Mouse (Mus musculus) R1 (cell line): ENCODE measurements around the gene Pigv.

ENCODE experiments used
- DNase-seq: peaks from one replicate; pipeline ENCODE4 v3.0.0-alpha.2; 2018; ENCODE audit warnings: low read depth, low spot score

Pigv gene

GRCm38 (mm10) chr4:133671881-133672844, at the start of gene Pigv:
Gene Pigv, minus strand, starts transcription at chr4:133672647.
- DNase-seq = peak; percentile 90

GRCm38 (mm10) chr4:133719791-133720190, 47.3 kb upstream of the Pigv start:
- no peak for DNase-seq

- no peak for DNase-seq
These were observed 40.3 kb upstream of the Pigv start for GRCm38 (mm10) chr4:133712755-133713154.

GRCm38 (mm10) chr4:133711307-133712076, 39.0 kb upstream of the Pigv start:
- DNase-seq = no peak

GRCm38 (mm10) chr4:133709395-133709794, 36.9 kb upstream of the Pigv start:
- no peak for DNase-seq

- DNase-seq = no peak
These were observed 35.0 kb upstream of the Pigv start for GRCm38 (mm10) chr4:133707464-133707863.

- peak; percentile 72 for DNase-seq
These were observed 34.5 kb upstream of the Pigv start for GRCm38 (mm10) chr4:133706956-133707355.

GRCm38 (mm10) chr4:133705062-133705461, 32.6 kb upstream of the Pigv start:
- no peak for DNase-seq

GRCm38 (mm10) chr4:133700905-133701368, 28.5 kb upstream of the Pigv start:
- no peak for DNase-seq

- DNase-seq = no peak
These were observed 22.9 kb upstream of the Pigv start for GRCm38 (mm10) chr4:133695363-133695762.

- DNase-seq = no peak
These were observed 17.8 kb upstream of the Pigv start for GRCm38 (mm10) chr4:133690252-133690651.

- peak; percentile 56 for DNase-seq
These were observed 16.1 kb upstream of the Pigv start for GRCm38 (mm10) chr4:133688417-133689067.

GRCm38 (mm10) chr4:133687126-133687525, 14.7 kb upstream of the Pigv start:
- DNase-seq = no peak

- DNase-seq = no peak
These were observed 14.1 kb upstream of the Pigv start for GRCm38 (mm10) chr4:133686512-133686911.

- no peak for DNase-seq
These were observed 7.8 kb upstream of the Pigv start for GRCm38 (mm10) chr4:133680206-133680786.

- DNase-seq = no peak
These were observed 7.2 kb upstream of the Pigv start for GRCm38 (mm10) chr4:133679629-133680028.

GRCm38 (mm10) chr4:133677266-133677665, 4.8 kb upstream of the Pigv start:
- no peak for DNase-seq

- DNase-seq = no peak
These were observed 3.7 kb upstream of the Pigv start for GRCm38 (mm10) chr4:133676189-133676588.

- DNase-seq = peak; percentile 98
These were observed 3.2 kb upstream of the Pigv start for GRCm38 (mm10) chr4:133675594-133676016.

- no peak for DNase-seq
These were observed 1.9 kb upstream of the Pigv start for GRCm38 (mm10) chr4:133674331-133674695.

GRCm38 (mm10) chr4:133673666-133674330, 1.4 kb upstream of the Pigv start:
- DNase-seq = no peak
